Comparison of ENCODE assay signal across 8 mouse cellular contexts in the genomic region with DNA sequence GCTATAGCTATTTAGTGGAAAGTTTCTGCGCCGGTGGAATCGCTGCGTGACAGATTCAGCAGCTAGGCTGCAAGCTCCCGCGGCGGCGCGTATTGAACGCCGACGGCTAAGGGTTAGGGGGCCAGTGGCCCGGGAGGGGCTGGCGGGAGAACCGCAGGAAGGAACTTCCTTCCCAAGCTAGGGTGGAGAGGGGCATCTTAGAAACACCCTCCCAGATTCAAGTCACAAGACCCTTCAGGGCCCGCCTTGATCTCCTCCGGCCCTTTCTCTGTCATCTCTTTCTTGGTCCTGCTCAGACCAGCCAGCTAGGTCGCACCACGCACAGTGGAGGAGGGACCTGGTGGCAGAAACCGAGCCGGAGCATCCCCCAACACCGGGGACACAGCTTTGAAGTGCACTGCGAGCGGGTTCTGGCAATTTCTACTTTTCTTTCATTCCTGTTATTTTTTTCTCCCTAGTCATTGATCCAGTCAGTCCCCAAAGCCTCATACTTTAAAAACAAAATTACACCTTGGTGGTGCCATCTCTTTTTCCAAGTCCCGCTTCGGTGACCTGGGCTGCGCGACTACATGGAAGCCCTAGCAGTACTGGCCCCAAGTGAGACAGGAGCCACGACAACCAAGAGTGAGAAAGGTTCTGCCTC. TPM values are rescaled to one million over a fixed set of nuclear protein-coding genes. Genes with fewer than 3 reads are reported as not detected.
DNase-seq lines count a peak whose midpoint lies in the region; ATAC-seq lines count a peak whose summit lies in the region.

No protein-coding gene starts in this region.

- DNase-seq in kidney, postnatal 10 days, result peak; percentile 16
- DNase-seq in kidney, adult 9 months, result no peak
- no peak for DNase-seq in T-cell, adult 2 months (ENCODE audit: low spot score)

- peak overlapping the region; percentile 82 for H3K9ac ChIP-seq in heart, embryonic 12.5 days
- H3K9ac ChIP-seq in limb, embryonic 13.5 days, result peak overlapping the region; percentile 89
- peak overlapping the region; percentile 84 for H3K9ac ChIP-seq in midbrain, embryonic 16.5 days (ENCODE audit: low read depth, low read length)

- H3K36me3 ChIP-seq in heart, embryonic 12.5 days, result no peaks in the 10 kb centered on the region
- H3K36me3 ChIP-seq in limb, embryonic 13.5 days, result no peaks in the 10 kb centered on the region
- no peaks in the 10 kb centered on the region for H3K36me3 ChIP-seq in midbrain, embryonic 16.5 days (ENCODE audit: control insufficient read depth, insufficient read depth, low read length)

- WGBS in heart, embryonic 12.5 days, result under 1% methylated on average over 29 of the region's 29 CpGs
- WGBS in limb, embryonic 13.5 days, result under 1% methylated on average over 29 of the region's 29 CpGs
- 1% methylated on average over 29 of the region's 29 CpGs for WGBS in midbrain, embryonic 16.5 days

- peaks cover 20% of the 10 kb centered on the region for H3K4me1 ChIP-seq in heart, embryonic 12.5 days (replicated peaks)
- H3K4me1 ChIP-seq in limb, embryonic 13.5 days, result peaks cover 39% of the 10 kb centered on the region
- peaks cover 28% of the 10 kb centered on the region for H3K4me1 ChIP-seq in midbrain, embryonic 16.5 days (ENCODE audit: control insufficient read depth, insufficient read depth, low read length)

- H3K27ac ChIP-seq in heart, embryonic 12.5 days (ENCODE audit: poor library complexity, severe bottlenecking), result peak overlapping the region; percentile 81
- peak overlapping the region; percentile 95 for H3K27ac ChIP-seq in limb, embryonic 13.5 days
- H3K27ac ChIP-seq in midbrain, embryonic 16.5 days (ENCODE audit: low read length), result peak overlapping the region; percentile 81

- H3K27me3 ChIP-seq in heart, embryonic 12.5 days (replicated peaks), result no peaks in the 10 kb centered on the region; the same call in 1 of the 2 replicates
- 0 out of 2 replicates have a peak, but pooled peaks cover 2% of the 10 kb centered on the region for H3K27me3 ChIP-seq in limb, embryonic 13.5 days
- H3K27me3 ChIP-seq in midbrain, embryonic 16.5 days (ENCODE audit: control insufficient read depth, insufficient read depth, low read depth, low read length), result peaks cover 3% of the 10 kb centered on the region; the same call in 1 of the 2 replicates

- H3K4me2 ChIP-seq in heart, embryonic 12.5 days, result peak overlapping the region; percentile 82
- peak overlapping the region; percentile 81 for H3K4me2 ChIP-seq in limb, embryonic 13.5 days (replicated peaks)
- H3K4me2 ChIP-seq in midbrain, embryonic 16.5 days (ENCODE audit: low read length), result peak overlapping the region; percentile 98

- peak; percentile 9; the same call in 1 of the 2 replicates for ATAC-seq in common myeloid progenitor, adult 5-6 weeks (replicated peaks; ENCODE audit: low read depth, poor library complexity, severe bottlenecking)
- peak; percentile 52; the same call in 1 of the 2 replicates for ATAC-seq in heart, embryonic 12.5 days (ENCODE audit: insufficient number of reproducible peaks, low FRiP score)
- no peak for ATAC-seq in limb, embryonic 13.5 days (ENCODE audit: low FRiP score, low read depth)
- ATAC-seq in midbrain, embryonic 16.5 days, result peak; percentile 54
- no peak for ATAC-seq in inflammation-experienced regulatory T-cells, adult 6 months

- no peaks in the 10 kb centered on the region for H3K9me3 ChIP-seq in heart, embryonic 12.5 days (replicated peaks)
- no peaks in the 10 kb centered on the region for H3K9me3 ChIP-seq in limb, embryonic 13.5 days
- H3K9me3 ChIP-seq in midbrain, embryonic 16.5 days (replicated peaks; ENCODE audit: control insufficient read depth, low read length, poor library complexity, severe bottlenecking), result no peaks in the 10 kb centered on the region

- H3K4me3 ChIP-seq in heart, embryonic 12.5 days, result peak overlapping the region; percentile 82
- peak overlapping the region; percentile 81 for H3K4me3 ChIP-seq in limb, embryonic 13.5 days
- H3K4me3 ChIP-seq in midbrain, embryonic 16.5 days (ENCODE audit: low read depth, low read length), result peak overlapping the region; percentile 81

RNA-seq across cellular contexts. Expression of a gene that starts 1.1 kb away (rescaled TPM):
- total RNA-seq in common myeloid progenitor, adult 5-6 weeks (2017), result not detected in 2 replicates
- polyA plus RNA-seq in heart, embryonic 12.5 days (2016; fragmentation: Nextera tagmentation; extraction: Ambion mirVana), result 14.2 and 14.5 TPM in 2 replicates
- polyA plus RNA-seq in limb, embryonic 13.5 days (2015; fragmentation: Nextera tagmentation; extraction: Ambion mirVana), result 47.8 and 53.9 TPM in 2 replicates
- 90.8 and 93.0 TPM in 2 replicates for polyA plus RNA-seq in midbrain, embryonic 16.5 days (2015; fragmentation: Nextera tagmentation; extraction: Ambion mirVana)
- polyA plus RNA-seq in inflammation-experienced regulatory T-cells, adult 6 months (2017; shearing (Covaris generic)), result under 1 TPM in 2 of 3 experiments, not detected in 1; 0.15 to 0.33 TPM

Comparison
In these comparisons a context has a peak if more than half of its experiments do, and no peak if none do; other contexts are left out.
1. ATAC-seq: peak in common myeloid progenitor, adult 5-6 weeks (single experiment), heart, embryonic 12.5 days (single experiment) and midbrain, embryonic 16.5 days (single experiment); none in limb, embryonic 13.5 days (single experiment) and inflammation-experienced regulatory T-cells, adult 6 months (single experiment).
2. RNA of a gene that starts 1.1 kb away (polyA plus RNA-seq): 90.8 to 93.0 TPM in midbrain, embryonic 16.5 days, 47.8 to 53.9 TPM in limb, embryonic 13.5 days and 14.2 to 14.5 TPM in heart, embryonic 12.5 days; 0.15 to 0.33 TPM in inflammation-experienced regulatory T-cells, adult 6 months; every median in the first group is over 10 times any median in the second.
3. Peak in every context shown above with its lines, with median percentiles within 50 percentile points of each other: H3K27ac ChIP-seq, H3K4me2 ChIP-seq, H3K4me3 ChIP-seq and H3K9ac ChIP-seq.